In the genomic region with DNA sequence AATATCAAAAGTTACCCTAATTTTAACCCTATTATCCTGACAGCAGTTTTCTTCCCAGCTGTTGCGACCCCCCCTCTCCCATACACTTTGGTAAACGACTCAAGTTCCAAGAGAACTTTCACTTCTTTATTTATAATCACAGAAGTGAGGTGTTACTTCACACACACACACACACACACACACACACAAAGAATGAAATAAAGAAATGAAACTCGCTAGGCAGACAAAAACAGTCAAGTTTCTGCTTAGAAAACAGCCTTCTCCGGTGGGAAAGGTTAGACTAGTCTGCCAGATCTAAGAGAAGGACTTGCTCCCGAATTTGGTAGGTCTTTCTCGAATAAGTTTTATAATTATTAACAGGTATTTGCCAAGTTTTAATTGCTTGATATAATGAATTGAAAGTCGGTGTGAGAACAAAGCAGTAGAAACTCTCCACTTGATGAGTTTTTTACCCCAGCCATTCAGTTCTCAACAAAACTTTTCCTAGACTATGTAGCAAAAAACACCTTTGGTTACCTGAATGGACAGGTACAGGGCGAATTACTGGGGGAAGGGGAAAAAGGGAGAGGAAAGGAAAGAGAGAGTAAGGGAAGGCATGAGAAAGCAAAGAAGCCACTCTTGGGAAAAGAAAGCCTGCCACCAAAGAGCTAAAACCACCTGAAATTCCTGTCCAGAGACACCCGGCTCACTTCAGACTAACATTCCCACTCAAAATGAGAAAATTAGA, we compare ENCODE assay signal across 9 mouse cellular contexts. TPM values are rescaled to one million over a fixed set of nuclear protein-coding genes. Genes with fewer than 3 reads are reported as not detected.
DNase-seq lines count a peak whose midpoint lies in the region; TF ChIP-seq lines count a peak whose summit lies in the region.
"Had no signal": no experiment of that assay in that cellular context is flagged by ENCODE, and none has a peak within 500 bp of the region (broad histone marks: within the 10 kb centered on the region; RNA-seq: fewer than 3 reads in every experiment).

No protein-coding gene starts in this region.

- H3K4me1 ChIP-seq in kidney, adult 2 months (ENCODE audit: control insufficient read depth, insufficient read depth, low read length): no peaks in the 10 kb centered on the region; the same call in 1 of the 2 replicates
- H3K4me1 ChIP-seq in hindbrain, embryonic 10.5 days (replicated peaks): peaks cover 43% of the 10 kb centered on the region

- no peak for TF ChIP-seq POLR2A in kidney, adult 2 months (IDR thresholded peaks at IDR 0.05; ENCODE audit: low read depth, low read length)

- no peaks in the 10 kb centered on the region for H3K9me3 ChIP-seq in hindbrain, embryonic 10.5 days

- DNase-seq in kidney, adult 2 months: peak; percentile 56
- no peak for DNase-seq in kidney, postnatal 14 days
- peak; percentile 62 for DNase-seq in adipocyte (ENCODE audit: low spot score)
- DNase-seq in hindbrain, embryonic 10.5 days (ENCODE audit: low spot score): no peak
- DNase-seq in lung, postnatal 36 days: peak; percentile 65
- no peak for DNase-seq in thymus, postnatal 36 days
- no peak for DNase-seq in adrenal gland, postnatal 25 days
- no peak for DNase-seq in gastrocnemius, postnatal 36 days

- H3K27ac ChIP-seq in kidney, adult 2 months (ENCODE audit: insufficient read depth, low read depth, low read length): peak overlapping the region; percentile 62
- H3K27ac ChIP-seq in hindbrain, embryonic 10.5 days: peak overlapping the region; percentile 100

- no peaks in the 10 kb centered on the region; the same call in 1 of the 2 replicates for H3K27me3 ChIP-seq in kidney, adult 2 months (replicated peaks; ENCODE audit: control insufficient read depth, insufficient read depth, low read length)
- no peaks in the 10 kb centered on the region for H3K27me3 ChIP-seq in hindbrain, embryonic 10.5 days (ENCODE audit: insufficient read depth, poor library complexity, severe bottlenecking)
- H3K27me3 ChIP-seq: Patski had no signal

- 18% methylated on average over 9 of the region's 9 CpGs for WGBS in kidney, adult 2 months
- WGBS in hindbrain, embryonic 10.5 days: 2% methylated on average over 9 of the region's 9 CpGs

- H3K36me3 ChIP-seq in kidney, adult 2 months (ENCODE audit: control insufficient read depth, insufficient read depth, low read length): no peaks in the 10 kb centered on the region; the same call in 1 of the 2 replicates
- H3K36me3 ChIP-seq in hindbrain, embryonic 10.5 days: no peaks in the 10 kb centered on the region

- intact Hi-C loops in gastrocnemius, postnatal 36 days (cut with DNase I): loop anchor here (5.0 to 10.0 kb wide), 2 partner anchors 540 to 967 kb away; no protein-coding TSS in a partner anchor

- no peak for TF ChIP-seq CTCF in kidney, adult 2 months (conservative IDR thresholded peaks at IDR 0.05; ENCODE audit: insufficient read depth, insufficient read length, low read depth, low read length)

- H3K4me3 ChIP-seq in kidney, adult 2 months (ENCODE audit: insufficient read depth, low read depth, low read length): peak overlapping the region; percentile 57
- H3K4me3 ChIP-seq in hindbrain, embryonic 10.5 days: peak overlapping the region; percentile 94

RNA-seq across cellular contexts. Expression of a gene that starts 5.0 kb away (rescaled TPM):
- 22.7 and 25.6 TPM in 2 replicates for polyA plus RNA-seq in kidney, adult 2 months (2012; rRNA removed)
- polyA plus RNA-seq in hindbrain, embryonic 10.5 days (2016; fragmentation: Nextera tagmentation; extraction: Ambion mirVana): 49.3 and 54.1 TPM in 2 replicates
- total RNA-seq in adrenal gland, postnatal 25 days (2021): 170 and 221 TPM in 2 replicates
- 10 to 100 TPM; 29.1 to 30.4 TPM for total RNA-seq in gastrocnemius, postnatal 36 days (2021)

Comparison
In these comparisons a context has a peak if more than half of its experiments do, and no peak if none do; other contexts are left out.
1. DNase-seq: peak in kidney, adult 2 months (single experiment), adipocyte (single experiment) and lung, postnatal 36 days (single experiment); none in kidney, postnatal 14 days (single experiment), hindbrain, embryonic 10.5 days (single experiment), thymus, postnatal 36 days (0 of 2), adrenal gland, postnatal 25 days (single experiment) and gastrocnemius, postnatal 36 days (0 of 2).